Mouse (Mus musculus) bone marrow, adult 2 months (tissue): ENCODE results near the gene Gm13304. TPM values are rescaled to one million over a fixed set of nuclear protein-coding genes. Genes with fewer than 3 reads are reported as not detected.
"Not testable (repeated sequence)": the region's sequence is repeated elsewhere in the genome, so short reads cannot be mapped to it uniquely, and the experiment has no call there.

ENCODE experiments used
- H3K27ac ChIP-seq: fragments of 200-500 bp; 2 replicates; pipeline ENCODE4 v1.5.1; 2012; ENCODE audit warnings: low read depth, mild to moderate bottlenecking, control low read depth, inconsistent platforms, low read length; ENCODE audit not compliant: control insufficient read depth, poor library complexity, insufficient read depth
- H3K4me1 ChIP-seq: fragments of 200-500 bp; 2 replicates; pipeline ENCODE4 v1.6.1; 2011; ENCODE audit warnings: low read length; ENCODE audit not compliant: control insufficient read depth, insufficient read depth
- H3K4me3 ChIP-seq: fragments of 200-500 bp; replicated peaks from 2 replicates; pipeline ENCODE3; 2011; ENCODE audit warnings: mild to moderate bottlenecking, low read depth, low read length, control low read depth; ENCODE audit not compliant: control insufficient read depth
- WGBS: fragments of 180-500 bp; shearing (Covaris S2); methylation state at CpG from one replicate; pipeline ENCODE4 v1.1.7; 2018; 5-methylcytosine and 5-hydroxymethylcytosine counted together
- polyA plus RNA-seq: library from polyadenylated mRNA; stranded (reverse); fragments of >200 nt; gene quantifications from 2 replicates; pipeline ENCODE4 v1.2.4, GENCODE M21; 2011; ENCODE audit warnings: low replicate concordance; ENCODE audit not compliant: missing spikeins, insufficient read depth, insufficient read length

Gm13304 gene
- not detected in 2 replicates for polyA plus RNA-seq

GRCm38 (mm10) chr4:42114517-42114916 lies at the start of gene Gm13304:
TSS of gene Gm13304 (plus strand) at chr4:42114817.
- WGBS = no CpG with 5 or more reads among the region's 5 CpGs
- not testable (repeated sequence) for H3K27ac ChIP-seq, H3K4me3 ChIP-seq, H3K4me1 ChIP-seq

- not testable (repeated sequence) for H3K4me3 ChIP-seq, H3K4me1 ChIP-seq, H3K27ac ChIP-seq
- no CpG with 5 or more reads among the region's 2 CpGs for WGBS
Measured at GRCm38 (mm10) chr4:42090907-42091306, 23.7 kb upstream of the Gm13304 start, which contains the start of gene Gm3893. TSS of gene Gm3893 (plus strand) at chr4:42091207.

- not testable (repeated sequence) for H3K4me3 ChIP-seq, H3K27ac ChIP-seq, H3K4me1 ChIP-seq
- no CpG with 5 or more reads among the region's 9 CpGs for WGBS
Measured at GRCm38 (mm10) chr4:42153136-42153535, 38.5 kb downstream of the Gm13304 start, which contains the start of gene Gm13306. TSS of gene Gm13306 (plus strand) at chr4:42153436.

Other genes starting within 250 kb of the Gm13304 start
- not detected in 2 replicates for gene Gm21541, start 211.2 kb upstream of the Gm13304 start, polyA plus RNA-seq
- gene Gm20878, start 173.2 kb upstream of the Gm13304 start, polyA plus RNA-seq = 3.8 and 6.1 TPM in 2 replicates
- gene Fam205a4, start 148.8 kb upstream of the Gm13304 start, polyA plus RNA-seq = 0.45 TPM in 1 of 2 replicates, not detected in the other
- gene Gm21093, start 80.1 kb upstream of the Gm13304 start, polyA plus RNA-seq = not detected in 2 replicates
- gene Gm3893, start 23.6 kb upstream of the Gm13304 start, polyA plus RNA-seq = not detected in 2 replicates
- gene Gm13306, start 38.6 kb downstream of the Gm13304 start, polyA plus RNA-seq = not detected in 2 replicates
- 1.2 TPM in 1 of 2 replicates, not detected in the other for gene Gm13305, start 53.8 kb downstream of the Gm13304 start, polyA plus RNA-seq
- gene Gm10600, start 125.8 kb downstream of the Gm13304 start, polyA plus RNA-seq = not detected in 2 replicates
- not detected in 2 replicates for gene Ccl21b, start 140.9 kb downstream of the Gm13304 start, polyA plus RNA-seq
- not detected in 2 replicates for gene Gm21953, start 179.4 kb downstream of the Gm13304 start, polyA plus RNA-seq
- not detected in 2 replicates for gene Fam205a3, start 203.5 kb downstream of the Gm13304 start, polyA plus RNA-seq